Mouse (Mus musculus) megakaryocyte, embryonic 14.5 days (primary cell): Measurements from ENCODE around the gene Igsf9.

Source experiments
- FLI1 ChIP-seq: IDR thresholded peaks from 2 replicates; pipeline ENCODE4 v1.6.1; 2012; ENCODE audit warnings: low read length, inconsistent platforms, mixed read lengths
- GATA1 ChIP-seq: IDR thresholded peaks from 3 replicates; pipeline ENCODE4 v1.6.1; 2012; ENCODE audit warnings: mixed read lengths, low read length, inconsistent platforms, borderline replicate concordance

DNA sequence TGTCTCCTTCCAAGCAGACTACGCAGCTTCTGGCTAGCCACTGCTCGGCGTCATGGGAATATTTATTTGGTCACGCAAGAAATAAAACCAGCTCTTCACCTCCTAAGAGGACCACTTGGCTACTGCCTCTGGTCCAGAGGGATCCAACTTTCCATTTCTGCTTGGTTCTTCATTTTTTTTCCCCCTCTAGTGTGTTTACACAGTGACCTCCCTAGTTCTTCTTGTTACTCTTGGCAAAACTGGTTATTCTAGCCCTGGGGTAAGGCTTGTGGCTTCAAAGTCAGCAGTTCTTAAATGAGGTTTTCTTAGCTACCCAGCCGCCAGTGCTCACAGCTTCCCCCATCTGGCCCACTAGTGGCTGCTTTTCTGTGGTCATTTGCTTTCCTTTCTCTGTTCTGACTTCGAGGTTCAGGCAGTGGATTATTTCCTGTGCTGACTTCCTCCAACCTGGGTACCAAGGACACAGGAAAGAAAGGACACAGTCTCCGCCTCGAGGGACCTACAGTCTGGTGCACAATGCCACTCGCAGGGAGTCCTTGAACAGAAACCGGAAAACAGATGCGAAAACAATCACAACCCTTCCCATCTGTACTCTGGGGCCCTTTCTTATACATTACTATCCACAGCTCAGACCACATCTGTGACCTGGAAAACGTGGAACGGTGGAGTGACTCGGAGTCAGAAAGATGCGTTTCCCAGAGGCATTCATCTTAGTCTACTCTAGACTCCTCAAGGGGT lies 43.6 kb downstream of the Igsf9 start:
- TF ChIP-seq GATA1 (no peak), FLI1 (no peak)
